ENCODE assay signal across 8 mouse cellular contexts in genomic region chr2:105688011-105688410, GRCm38 (mm10). TPM values are rescaled to one million over a fixed set of nuclear protein-coding genes. Genes with fewer than 3 reads are reported as not detected.
A peak's percentile ranks its signal among the peaks of the same experiment; 100 is the strongest.
DNase-seq lines count a peak whose midpoint lies in the region; ATAC-seq and TF ChIP-seq lines count a peak whose summit lies in the region.

No protein-coding gene starts in this region.

- no peak for DNase-seq in heart, postnatal 10 days
- DNase-seq in embryo, embryonic 9.5 days (ENCODE audit: extremely low spot score), result peak; percentile 45
- no peak for DNase-seq in adrenal gland, adult 18-20 months (ENCODE audit: low spot score in 2 of 2)
- DNase-seq in kidney, adult 2 months, result no peak
- DNase-seq in yolk sac, embryonic 10.5 days (ENCODE audit: low spot score), result no peak

- TF ChIP-seq POLR2A in kidney, adult 2 months (IDR thresholded peaks at IDR 0.05; ENCODE audit: low read depth, low read length), result no peak

- H3K36me3 ChIP-seq in heart, embryonic 13.5 days, result no peaks in the 10 kb centered on the region
- no peaks in the 10 kb centered on the region for H3K36me3 ChIP-seq in hindbrain, embryonic 13.5 days
- H3K36me3 ChIP-seq in midbrain, embryonic 12.5 days, result no peaks in the 10 kb centered on the region
- no peaks in the 10 kb centered on the region for H3K36me3 ChIP-seq in kidney, adult 2 months (ENCODE audit: control insufficient read depth, insufficient read depth, low read length)

- H3K27ac ChIP-seq in heart, embryonic 13.5 days (replicated peaks), result no peak overlapping the region
- peak overlapping the region; percentile 55 for H3K27ac ChIP-seq in hindbrain, embryonic 13.5 days
- H3K27ac ChIP-seq in midbrain, embryonic 12.5 days (replicated peaks), result peak overlapping the region; percentile 69
- H3K27ac ChIP-seq in kidney, adult 2 months (ENCODE audit: insufficient read depth, low read depth, low read length), result no peak overlapping the region

- TF ChIP-seq CTCF in kidney, adult 2 months (conservative IDR thresholded peaks at IDR 0.05; ENCODE audit: insufficient read depth, insufficient read length, low read depth, low read length), result no peak

- H3K27me3 ChIP-seq in heart, embryonic 13.5 days (replicated peaks), result peaks cover 99% of the 10 kb centered on the region
- peaks cover 84% of the 10 kb centered on the region for H3K27me3 ChIP-seq in hindbrain, embryonic 13.5 days
- peaks cover 91% of the 10 kb centered on the region for H3K27me3 ChIP-seq in midbrain, embryonic 12.5 days
- H3K27me3 ChIP-seq in kidney, adult 2 months (replicated peaks; ENCODE audit: control insufficient read depth, insufficient read depth, low read length), result peaks cover 13% of the 10 kb centered on the region

- peak overlapping the region; percentile 61 for H3K4me2 ChIP-seq in heart, embryonic 13.5 days
- peak overlapping the region; percentile 45 for H3K4me2 ChIP-seq in hindbrain, embryonic 13.5 days
- peak overlapping the region; percentile 47 for H3K4me2 ChIP-seq in midbrain, embryonic 12.5 days (replicated peaks)

- 1% methylated on average over 17 of the region's 17 CpGs for WGBS in heart, embryonic 13.5 days
- 2% methylated on average over 17 of the region's 17 CpGs for WGBS in hindbrain, embryonic 13.5 days
- under 1% methylated on average over 17 of the region's 17 CpGs for WGBS in midbrain, embryonic 12.5 days
- WGBS in kidney, adult 2 months, result 4% methylated on average over 17 of the region's 17 CpGs

- H3K9ac ChIP-seq in heart, embryonic 13.5 days, result no peak overlapping the region
- peak overlapping the region; percentile 51; the same call in 1 of the 2 replicates for H3K9ac ChIP-seq in hindbrain, embryonic 13.5 days
- H3K9ac ChIP-seq in midbrain, embryonic 12.5 days (replicated peaks), result no peak overlapping the region

- H3K4me3 ChIP-seq in heart, embryonic 13.5 days, result peak overlapping the region; percentile 33
- H3K4me3 ChIP-seq in hindbrain, embryonic 13.5 days, result peak overlapping the region; percentile 23
- H3K4me3 ChIP-seq in midbrain, embryonic 12.5 days, result peak overlapping the region; percentile 24
- H3K4me3 ChIP-seq in kidney, adult 2 months (ENCODE audit: insufficient read depth, low read depth, low read length), result no peak overlapping the region

- no peaks in the 10 kb centered on the region for H3K9me3 ChIP-seq in heart, embryonic 13.5 days
- H3K9me3 ChIP-seq in hindbrain, embryonic 13.5 days, result no peaks in the 10 kb centered on the region
- H3K9me3 ChIP-seq in midbrain, embryonic 12.5 days, result no peaks in the 10 kb centered on the region

- no peak for ATAC-seq in heart, embryonic 13.5 days (ENCODE audit: extremely low read depth, insufficient number of reproducible peaks, low FRiP score, low TSS enrichment)
- ATAC-seq in hindbrain, embryonic 13.5 days (ENCODE audit: low FRiP score), result no peak
- ATAC-seq in midbrain, embryonic 12.5 days (ENCODE audit: low FRiP score, low read depth), result no peak

- intact Hi-C loops in heart, postnatal 10 days (cut with DNase I), result loop anchor here (5.0 kb wide), 1 partner anchor 219 kb away; no protein-coding TSS in a partner anchor

- peaks cover 30% of the 10 kb centered on the region for H3K4me1 ChIP-seq in heart, embryonic 13.5 days
- peaks cover 54% of the 10 kb centered on the region for H3K4me1 ChIP-seq in hindbrain, embryonic 13.5 days (replicated peaks)
- H3K4me1 ChIP-seq in midbrain, embryonic 12.5 days, result peaks cover 59% of the 10 kb centered on the region
- no peaks in the 10 kb centered on the region for H3K4me1 ChIP-seq in kidney, adult 2 months (ENCODE audit: control insufficient read depth, insufficient read depth, low read length)

RNA-seq across cellular contexts. Expression of gene Pax6, which starts 19.3 kb away (rescaled TPM):
- 0.09 and 0.19 TPM in 2 replicates for polyA plus RNA-seq in heart, embryonic 13.5 days (2015; fragmentation: Nextera tagmentation; extraction: Ambion mirVana)
- not detected for total RNA-seq in heart, postnatal 10 days (2021)
- 26.4 and 29.8 TPM in 2 replicates for polyA plus RNA-seq in hindbrain, embryonic 13.5 days (2015; fragmentation: Nextera tagmentation; extraction: Ambion mirVana)
- 21.5 and 74.8 TPM in 2 replicates for polyA plus RNA-seq in midbrain, embryonic 12.5 days (2016; fragmentation: Nextera tagmentation; extraction: Ambion mirVana)
- not detected for total RNA-seq in adrenal gland, adult 18-20 months (2021)
- not detected in 2 replicates for polyA plus RNA-seq in kidney, adult 2 months (2012; rRNA removed)

Comparison
In these comparisons a context has a peak if more than half of its experiments do, and no peak if none do; other contexts are left out.
1. H3K27ac ChIP-seq: peak in hindbrain, embryonic 13.5 days (single experiment) and midbrain, embryonic 12.5 days (single experiment); none in heart, embryonic 13.5 days (single experiment) and kidney, adult 2 months (single experiment).
2. RNA of gene Pax6, which starts 19.3 kb away (polyA plus RNA-seq): 26.4 to 29.8 TPM in hindbrain, embryonic 13.5 days and 21.5 to 74.8 TPM in midbrain, embryonic 12.5 days; 0.09 to 0.19 TPM in heart, embryonic 13.5 days and not detected in kidney, adult 2 months; every median in the first group is over 10 times any median in the second.
3. Peak in every context shown above with its lines, with median percentiles within 50 percentile points of each other: H3K4me2 ChIP-seq.